Mouse (Mus musculus): Measurements from ENCODE around the gene Igf1r. TPM values are rescaled to one million over a fixed set of nuclear protein-coding genes. Genes with fewer than 3 reads are reported as not detected.
A peak's percentile ranks its signal among the peaks of the same experiment; 100 is the strongest.

Igf1r gene
- polyA plus RNA-seq, 1 experiment from 2014 or later = 4.3 TPM

DNA sequence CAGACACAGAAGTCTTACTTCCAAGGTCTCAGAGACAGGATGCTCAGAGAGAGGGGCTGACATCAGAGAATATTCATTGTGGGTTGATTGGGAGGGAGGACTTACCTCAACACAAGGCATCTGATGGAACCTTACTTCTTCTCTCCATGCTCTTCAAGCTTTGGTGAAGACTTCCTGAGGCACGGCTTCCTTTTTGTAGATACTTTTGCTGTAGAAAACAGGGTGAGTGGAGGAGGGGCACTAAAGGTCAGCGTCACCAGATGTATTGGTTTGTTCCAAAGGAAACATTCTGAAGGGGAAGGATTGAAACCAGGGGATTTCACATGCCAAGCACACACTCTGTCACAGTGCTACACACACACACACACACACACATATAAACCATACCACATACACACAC, 186.8 kb downstream of the Igf1r start:
- no peak for DNase-seq

DNA sequence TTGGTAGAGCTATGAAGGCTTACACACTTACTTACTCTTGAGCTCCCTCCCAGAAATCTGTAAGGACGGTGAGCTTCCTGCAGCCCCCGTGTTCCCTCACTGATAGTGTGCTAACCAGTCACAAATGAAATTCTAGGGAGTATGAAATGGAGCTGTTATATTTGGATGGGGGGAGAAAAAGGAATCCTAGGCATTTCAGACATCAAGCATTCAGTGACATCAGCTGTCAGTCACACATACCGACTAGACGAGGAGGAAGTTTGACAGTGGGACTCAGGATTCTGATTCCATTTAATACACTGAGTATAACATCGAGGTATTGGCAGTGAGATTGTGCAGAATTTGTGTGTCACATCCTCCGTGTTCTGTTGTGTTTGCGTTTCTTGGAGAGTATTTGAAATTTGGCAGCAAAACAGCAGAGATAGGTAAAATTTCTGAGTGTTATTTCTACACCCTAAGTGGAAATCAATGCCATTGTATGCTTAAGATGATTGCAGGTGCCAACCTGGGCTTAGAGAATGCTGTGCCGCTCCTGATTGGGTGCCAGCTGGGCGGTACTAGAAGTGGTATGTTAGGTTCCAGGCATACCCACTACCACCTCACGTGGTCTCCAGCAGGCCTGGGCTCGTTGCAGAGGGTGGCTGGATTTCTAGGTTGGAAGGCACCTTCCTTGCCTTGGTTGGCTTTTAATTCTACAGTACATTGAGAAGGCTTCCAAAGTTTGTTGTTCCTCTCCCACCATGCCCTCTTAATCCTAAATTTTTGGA, 187.6 kb downstream of the Igf1r start:
- Histone ChIP-seq H3K9ac (no peak overlapping the region), H3K36me3 (no peaks in the 10 kb centered on the region), H3K27ac (no peak overlapping the region), H3K4me1 (replicated peaks) (peaks cover 16% of the 10 kb centered on the region), H3K4me3 (replicated peaks) (no peak overlapping the region), H3K9me3 (replicated peaks) (no peaks in the 10 kb centered on the region), H3K27me3 (no peaks in the 10 kb centered on the region), H3K4me2 (no peak overlapping the region)
- WGBS (ENCODE audit: insufficient replicate concordance) = 58% methylated on average over 11 of the region's 11 CpGs
- DNase-seq (no peak), ATAC-seq (ENCODE audit: low read depth) (no peak)

More for the DNA sequence above, 186.8 kb downstream of the Igf1r start:
- Histone ChIP-seq H3K36me3 (no peaks in the 10 kb centered on the region), H3K27me3 (no peaks in the 10 kb centered on the region), H3K9ac (no peak overlapping the region), H3K4me2 (no peak overlapping the region), H3K9me3 (replicated peaks) (no peaks in the 10 kb centered on the region), H3K4me3 (replicated peaks) (no peak overlapping the region), H3K27ac (no peak overlapping the region), H3K4me1 (replicated peaks) (peaks cover 8% of the 10 kb centered on the region)
- WGBS (ENCODE audit: insufficient replicate concordance) = 26% methylated on average over 2 of the region's 2 CpGs
- ATAC-seq (ENCODE audit: low read depth) = no peak

DNA sequence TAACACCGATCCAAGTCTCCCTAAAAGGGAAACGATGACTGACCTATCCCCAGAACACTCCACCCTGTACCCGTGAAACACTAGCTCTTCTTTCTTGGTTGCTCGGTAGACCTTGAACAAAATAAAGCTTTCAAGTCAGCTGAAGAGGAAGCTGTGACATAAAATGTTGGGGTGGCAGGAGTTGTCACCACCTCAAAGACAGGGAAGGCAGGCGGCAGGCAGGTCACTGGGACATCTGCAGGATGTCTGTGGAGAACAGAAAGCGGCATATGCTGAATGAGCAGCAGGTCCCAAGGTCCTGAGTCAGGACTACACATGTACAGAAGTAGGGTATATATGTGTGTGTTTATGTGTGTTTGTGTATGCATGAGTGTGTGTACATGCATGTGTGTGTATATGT, 191.6 kb downstream of the Igf1r start:
- Histone ChIP-seq H3K27me3 (no peaks in the 10 kb centered on the region), H3K4me1 (replicated peaks) (peaks cover 14% of the 10 kb centered on the region), H3K36me3 (no peaks in the 10 kb centered on the region), H3K4me3 (replicated peaks) (no peak overlapping the region), H3K9me3 (replicated peaks) (no peaks in the 10 kb centered on the region), H3K9ac (no peak overlapping the region), H3K4me2 (no peak overlapping the region), H3K27ac (no peak overlapping the region)
- DNase-seq (no peak), ATAC-seq (ENCODE audit: low read depth) (no peak)
- 70% methylated on average over 6 of the region's 6 CpGs for WGBS (ENCODE audit: insufficient replicate concordance)

DNA sequence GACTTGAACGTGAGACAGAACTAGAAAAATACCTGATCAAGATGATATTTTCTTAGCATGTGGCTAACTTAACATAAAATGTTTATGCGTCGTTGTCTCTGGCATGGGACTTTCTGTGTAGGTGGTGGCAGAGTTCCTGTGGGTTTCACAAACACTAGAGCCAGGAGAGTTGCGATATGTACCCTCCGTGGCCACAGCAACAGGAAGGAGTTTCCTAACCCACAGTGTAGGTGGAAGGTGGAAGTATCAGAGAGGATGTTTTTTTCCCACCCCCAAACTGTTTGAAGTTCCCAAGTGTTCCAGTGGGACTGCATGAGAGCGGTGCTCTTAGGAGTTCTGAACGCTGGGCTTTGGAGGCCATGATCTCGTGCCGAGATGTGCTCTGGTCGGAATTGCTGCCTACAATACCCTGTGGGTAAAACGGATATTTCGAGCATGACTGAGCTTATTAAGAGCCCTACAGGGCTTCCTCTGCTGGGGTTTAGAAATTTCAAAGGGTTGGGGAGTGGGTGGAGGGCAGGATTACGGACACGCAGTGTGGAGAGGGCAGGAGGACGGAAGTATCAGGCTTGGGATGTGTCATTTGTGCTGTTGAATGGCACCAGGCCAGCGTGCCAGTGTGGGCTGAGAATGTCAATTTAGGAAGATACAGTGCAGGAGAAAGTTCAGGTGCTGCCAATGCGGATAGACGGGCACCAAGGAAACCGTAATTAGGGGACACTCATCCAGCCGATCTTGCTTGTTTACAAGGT, 195.8 kb downstream of the Igf1r start:
- no peak overlapping the region for H3K4me3 ChIP-seq (replicated peaks)
- H3K27ac ChIP-seq = 0 out of 2 replicates have a peak overlapping the region, but pooled peaks have one; percentile 9
- DNase-seq (no peak), ATAC-seq (ENCODE audit: low read depth) (no peak)
- H3K4me2 ChIP-seq = no peak overlapping the region
- no peak overlapping the region for H3K9ac ChIP-seq
- H3K9me3 ChIP-seq (replicated peaks) = no peaks in the 10 kb centered on the region
- H3K27me3 ChIP-seq = no peaks in the 10 kb centered on the region
- 72% methylated on average over 20 of the region's 20 CpGs for WGBS (ENCODE audit: insufficient replicate concordance)
- peaks cover 23% of the 10 kb centered on the region for H3K4me1 ChIP-seq (replicated peaks)
- no peaks in the 10 kb centered on the region for H3K36me3 ChIP-seq

DNA sequence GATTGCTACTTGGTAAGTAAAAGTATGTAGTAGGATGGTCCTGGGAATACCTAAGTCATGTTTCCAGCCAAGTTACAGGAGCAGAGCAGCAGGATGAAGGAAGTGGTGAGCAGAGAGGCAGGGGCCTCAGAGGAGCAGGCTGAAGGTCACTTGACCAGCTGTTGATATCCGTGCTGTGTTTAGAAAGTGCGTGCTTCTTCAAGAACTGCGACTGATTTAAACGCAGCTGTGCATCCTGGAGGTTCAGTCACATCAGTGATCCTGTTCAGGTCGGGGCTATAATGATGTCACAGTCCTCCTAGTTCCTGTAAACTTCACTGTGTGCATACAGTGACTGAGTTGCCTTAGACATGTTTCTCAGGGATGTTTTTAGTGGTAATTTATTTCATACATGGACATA, 199.3 kb downstream of the Igf1r start:
- H3K27me3 ChIP-seq = no peaks in the 10 kb centered on the region
- no peaks in the 10 kb centered on the region for H3K9me3 ChIP-seq (replicated peaks)
- H3K36me3 ChIP-seq = no peaks in the 10 kb centered on the region
- ATAC-seq (ENCODE audit: low read depth) (no peak), DNase-seq (no peak)
- 24% methylated on average over 5 of the region's 5 CpGs for WGBS (ENCODE audit: insufficient replicate concordance)
- H3K27ac ChIP-seq = no peak overlapping the region
- H3K4me2 ChIP-seq = no peak overlapping the region
- no peak overlapping the region for H3K9ac ChIP-seq
- H3K4me3 ChIP-seq (replicated peaks) = no peak overlapping the region
- H3K4me1 ChIP-seq (replicated peaks) = peaks cover 28% of the 10 kb centered on the region

DNA sequence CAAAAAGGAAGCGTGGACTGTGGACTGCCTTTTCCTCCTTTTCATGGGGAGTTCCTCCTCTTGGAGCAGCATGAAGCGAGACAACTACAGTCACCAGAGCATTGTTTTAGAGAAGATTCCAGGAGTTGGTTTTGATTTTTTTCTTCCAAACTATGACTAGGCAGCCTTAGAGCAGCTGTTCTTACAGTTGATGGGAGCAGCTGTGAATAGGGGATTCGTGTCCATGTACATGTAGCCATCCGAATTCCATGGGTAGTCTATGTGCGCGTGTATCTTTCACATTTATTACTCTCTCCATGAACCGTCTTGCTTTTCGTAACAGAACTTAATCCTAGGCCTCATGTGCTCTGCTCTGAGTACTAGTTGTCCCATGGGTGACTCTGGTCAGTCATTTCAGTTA, 199.8 kb downstream of the Igf1r start:
- Histone ChIP-seq H3K4me2 (no peak overlapping the region), H3K9ac (no peak overlapping the region), H3K9me3 (replicated peaks) (no peaks in the 10 kb centered on the region), H3K27ac (no peak overlapping the region), H3K36me3 (no peaks in the 10 kb centered on the region), H3K4me1 (replicated peaks) (peaks cover 28% of the 10 kb centered on the region), H3K4me3 (replicated peaks) (no peak overlapping the region), H3K27me3 (no peaks in the 10 kb centered on the region)
- WGBS (ENCODE audit: insufficient replicate concordance) = 86% methylated on average over 8 of the region's 8 CpGs
- DNase-seq = no peak
- no peak for ATAC-seq (ENCODE audit: low read depth)

DNA sequence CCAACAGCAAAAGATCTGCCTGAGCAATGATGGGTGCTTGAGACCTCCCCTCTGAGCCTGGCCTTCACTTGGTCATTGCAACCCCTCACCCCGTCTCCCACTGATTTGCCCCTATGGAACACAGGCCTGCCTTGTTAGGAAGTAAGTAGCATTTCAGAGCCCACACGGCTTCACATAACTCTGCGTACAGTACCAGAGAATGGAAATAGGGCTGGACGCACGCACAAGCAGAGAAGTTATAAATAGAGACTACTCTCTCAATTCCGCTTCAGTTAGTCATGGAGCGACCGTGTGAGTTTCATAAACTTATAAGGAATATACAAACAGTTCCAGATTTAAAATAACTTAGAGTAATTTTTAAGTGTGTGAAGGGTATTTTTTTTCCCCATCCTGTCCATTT, 200.6 kb downstream of the Igf1r start:
- Histone ChIP-seq H3K27ac (no peak overlapping the region), H3K9ac (no peak overlapping the region), H3K4me1 (replicated peaks) (peaks cover 28% of the 10 kb centered on the region), H3K9me3 (replicated peaks) (no peaks in the 10 kb centered on the region), H3K4me3 (replicated peaks) (no peak overlapping the region), H3K36me3 (no peaks in the 10 kb centered on the region), H3K4me2 (no peak overlapping the region), H3K27me3 (no peaks in the 10 kb centered on the region)
- 83% methylated on average over 8 of the region's 8 CpGs for WGBS (ENCODE audit: insufficient replicate concordance)
- DNase-seq (no peak), ATAC-seq (ENCODE audit: low read depth) (no peak)

DNA sequence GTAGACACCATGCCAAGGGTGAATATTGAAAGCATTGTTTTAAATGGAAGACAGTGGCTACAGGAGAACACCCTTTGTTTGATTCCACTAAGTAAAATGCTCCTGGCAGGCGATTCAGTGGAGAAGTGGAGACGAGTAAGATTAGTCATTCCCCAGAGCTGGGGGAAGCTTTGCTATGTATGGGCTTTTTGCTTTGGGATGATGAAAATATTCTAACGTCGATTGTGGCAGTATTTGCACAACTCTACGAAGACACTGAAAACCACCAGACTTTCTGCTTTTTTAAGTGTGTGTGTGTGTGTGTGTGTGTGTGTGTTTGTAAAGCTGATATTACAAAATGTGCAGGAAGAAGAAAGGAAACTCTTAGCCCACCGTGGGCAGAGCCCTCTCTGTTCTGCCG, 202.0 kb downstream of the Igf1r start:
- Histone ChIP-seq H3K4me3 (replicated peaks) (no peak overlapping the region), H3K9ac (no peak overlapping the region), H3K4me2 (no peak overlapping the region), H3K27me3 (no peaks in the 10 kb centered on the region), H3K36me3 (no peaks in the 10 kb centered on the region), H3K4me1 (replicated peaks) (peaks cover 29% of the 10 kb centered on the region), H3K27ac (no peak overlapping the region; the same call in 1 of the 2 replicates), H3K9me3 (replicated peaks) (no peaks in the 10 kb centered on the region)
- DNase-seq (no peak), ATAC-seq (ENCODE audit: low read depth) (no peak)
- WGBS (ENCODE audit: insufficient replicate concordance) = 28% methylated on average over 7 of the region's 7 CpGs

DNA sequence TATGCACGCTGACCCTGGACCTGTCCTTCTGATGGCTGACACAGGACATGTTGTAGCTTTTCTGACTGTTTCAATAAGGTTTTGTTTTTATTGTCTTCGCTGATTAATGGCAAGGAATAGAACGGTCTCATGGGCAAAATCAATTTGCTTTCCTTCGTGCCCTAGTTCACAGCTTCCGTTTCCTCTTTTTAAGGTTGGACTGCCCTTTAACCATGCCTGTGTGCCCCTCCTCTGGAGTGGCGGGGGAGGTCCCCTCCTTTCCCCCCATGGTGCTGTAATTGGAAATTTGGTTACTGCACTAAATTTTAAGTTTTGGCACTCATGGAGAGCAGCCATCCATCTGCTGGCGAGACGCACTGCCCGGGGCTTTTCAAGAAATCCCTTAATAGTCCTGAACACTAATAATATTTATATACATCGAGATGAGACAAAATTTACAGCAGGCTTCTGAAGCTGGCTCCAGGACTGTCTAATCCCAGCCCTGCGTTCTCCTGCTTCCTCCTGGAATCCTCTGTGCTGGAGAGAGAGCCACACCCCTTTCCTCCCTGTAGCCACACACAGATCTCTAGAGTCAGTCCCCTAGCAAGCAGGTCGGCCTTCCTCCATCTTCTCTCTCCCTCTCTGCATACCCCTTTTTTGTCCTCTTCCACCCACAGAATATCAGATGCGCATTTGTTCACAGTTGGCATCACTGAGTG, 207.6 kb downstream of the Igf1r start:
- no peak overlapping the region for H3K9ac ChIP-seq
- H3K27ac ChIP-seq = no peak overlapping the region
- no peak for DNase-seq
- no peak overlapping the region for H3K4me2 ChIP-seq
- no peaks in the 10 kb centered on the region for H3K9me3 ChIP-seq (replicated peaks)
- H3K4me3 ChIP-seq (replicated peaks) = no peak overlapping the region
- H3K4me1 ChIP-seq (replicated peaks) = peaks cover 43% of the 10 kb centered on the region
- H3K36me3 ChIP-seq = peaks cover 5% of the 10 kb centered on the region; the same call in 1 of the 2 replicates
- WGBS (ENCODE audit: insufficient replicate concordance) = 54% methylated on average over 13 of the region's 13 CpGs
- no peaks in the 10 kb centered on the region for H3K27me3 ChIP-seq
- ATAC-seq (ENCODE audit: low read depth) = no peak

DNA sequence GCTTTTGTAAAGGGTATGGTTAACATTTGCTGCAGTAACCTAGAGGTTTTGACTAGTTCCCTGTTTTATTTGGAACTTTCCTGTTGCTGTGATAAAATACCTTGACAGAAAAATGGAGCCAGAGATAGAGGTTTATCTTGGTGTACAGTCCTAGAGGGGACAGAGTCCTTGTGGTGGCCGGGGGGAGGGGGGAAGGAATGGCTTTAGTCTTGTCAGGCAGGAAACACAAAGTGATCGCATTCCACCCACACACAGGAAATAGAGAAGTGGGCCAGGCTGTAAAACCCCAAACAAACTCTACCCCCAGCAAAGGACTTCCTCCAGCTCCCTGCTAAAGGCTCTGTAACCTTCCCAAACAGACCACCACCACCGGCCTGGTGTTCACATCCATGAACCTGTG, 211.4 kb downstream of the Igf1r start:
- Histone ChIP-seq H3K9ac (no peak overlapping the region), H3K4me2 (peak overlapping the region; percentile 6; the same call in 1 of the 2 replicates), H3K4me3 (replicated peaks) (no peak overlapping the region), H3K4me1 (replicated peaks) (peaks cover 37% of the 10 kb centered on the region), H3K9me3 (replicated peaks) (no peaks in the 10 kb centered on the region), H3K36me3 (peaks cover 11% of the 10 kb centered on the region), H3K27me3 (no peaks in the 10 kb centered on the region), H3K27ac (peak overlapping the region; percentile 35)
- ATAC-seq (ENCODE audit: low read depth) (peak; percentile 73), DNase-seq (no peak)
- 7% methylated on average over 3 of the region's 3 CpGs for WGBS (ENCODE audit: insufficient replicate concordance)

DNA sequence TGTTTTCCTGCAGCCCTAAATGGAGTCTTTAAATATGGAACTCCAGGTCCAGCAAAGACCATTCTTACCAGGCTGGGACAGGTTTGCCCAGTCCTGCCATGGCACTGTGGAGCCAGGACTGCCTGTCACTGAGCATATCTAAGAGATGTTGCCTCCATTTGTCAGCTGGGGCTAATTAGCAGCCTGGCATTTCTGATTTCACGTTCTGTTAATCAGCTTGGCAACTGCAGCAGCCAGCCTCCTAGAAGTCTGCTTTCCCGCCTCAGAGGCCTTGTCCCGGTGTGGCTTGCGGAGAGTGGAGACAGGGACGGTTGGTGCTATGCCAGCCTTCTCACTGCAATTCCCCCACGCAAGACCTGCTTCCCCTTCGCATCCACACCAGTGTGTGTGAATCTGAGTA, 220.1 kb downstream of the Igf1r start:
- no peak for ATAC-seq (ENCODE audit: low read depth)
- H3K27ac ChIP-seq = no peak overlapping the region; the same call in 1 of the 2 replicates

More for the DNA sequence above, 220.1 kb downstream of the Igf1r start:
- WGBS (ENCODE audit: insufficient replicate concordance) = 83% methylated on average over 7 of the region's 7 CpGs
- Histone ChIP-seq H3K9ac (no peak overlapping the region), H3K4me3 (replicated peaks) (no peak overlapping the region), H3K4me1 (replicated peaks) (peaks cover 9% of the 10 kb centered on the region; the same call in 1 of the 2 replicates), H3K36me3 (0 out of 2 replicates have a peak, but pooled peaks cover 8% of the 10 kb centered on the region), H3K4me2 (no peak overlapping the region), H3K9me3 (replicated peaks) (no peaks in the 10 kb centered on the region), H3K27me3 (no peaks in the 10 kb centered on the region)
- DNase-seq = no peak
